Mouse (Mus musculus) neutrophil, adult 83 days (primary cell): Measurements from ENCODE around the gene Zbed4. TPM values are rescaled to one million over a fixed set of nuclear protein-coding genes. Genes with fewer than 3 reads are reported as not detected.

Experiments
- total RNA-seq, 2 experiments: library from RNA; stranded (reverse); gene quantifications; one replicate each; pipeline ENCODE4 v1.2.4; 2023

The Zbed4 gene
- 10 to 100 TPM; 21.1 to 23.7 TPM for total RNA-seq

DNA sequence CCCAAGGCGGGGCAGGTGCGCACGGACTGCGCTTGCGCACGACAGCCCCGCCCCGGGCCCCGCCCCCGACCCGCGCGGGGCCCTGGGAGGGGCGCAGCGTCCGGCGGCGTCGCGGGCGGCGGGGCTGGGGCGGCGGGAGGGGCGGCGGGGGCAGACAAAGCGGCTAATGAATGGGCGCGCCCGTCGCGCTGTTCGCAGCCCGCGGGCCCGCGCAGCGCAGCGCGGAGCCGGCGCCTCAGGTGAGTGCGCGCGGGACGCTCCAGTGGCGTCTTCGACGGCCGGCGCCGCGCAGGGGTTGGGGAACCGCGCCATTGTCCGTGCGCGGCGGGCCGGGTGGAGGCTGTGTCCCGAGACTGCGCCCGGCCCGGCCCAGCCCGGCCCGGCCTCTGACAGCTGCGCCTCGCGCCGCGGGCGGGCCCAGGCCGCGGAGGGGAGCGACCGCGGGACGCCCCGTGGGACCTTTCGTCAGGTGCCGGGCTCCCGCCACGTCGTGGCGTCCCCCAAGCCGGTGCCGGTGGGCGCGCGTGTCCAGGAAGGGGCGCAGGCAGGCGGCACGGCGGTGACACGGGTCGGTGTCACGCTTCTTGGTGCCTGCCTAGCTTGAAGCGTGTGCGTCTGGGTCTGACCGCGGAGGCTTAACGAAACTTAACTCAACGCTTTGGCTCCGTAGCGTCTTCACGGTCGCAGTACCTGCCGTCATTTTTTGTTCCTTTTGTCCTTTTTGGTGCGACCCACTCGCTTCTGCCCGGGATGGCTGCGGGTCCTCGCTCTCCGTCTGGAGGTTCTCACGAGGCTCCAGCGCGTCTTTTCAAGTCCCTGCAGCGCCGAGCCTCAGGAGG is at the start of gene Zbed4:
Gene Zbed4 (plus strand): TSS at position 97 of the 839 bp plus-strand sequence.

DNA sequence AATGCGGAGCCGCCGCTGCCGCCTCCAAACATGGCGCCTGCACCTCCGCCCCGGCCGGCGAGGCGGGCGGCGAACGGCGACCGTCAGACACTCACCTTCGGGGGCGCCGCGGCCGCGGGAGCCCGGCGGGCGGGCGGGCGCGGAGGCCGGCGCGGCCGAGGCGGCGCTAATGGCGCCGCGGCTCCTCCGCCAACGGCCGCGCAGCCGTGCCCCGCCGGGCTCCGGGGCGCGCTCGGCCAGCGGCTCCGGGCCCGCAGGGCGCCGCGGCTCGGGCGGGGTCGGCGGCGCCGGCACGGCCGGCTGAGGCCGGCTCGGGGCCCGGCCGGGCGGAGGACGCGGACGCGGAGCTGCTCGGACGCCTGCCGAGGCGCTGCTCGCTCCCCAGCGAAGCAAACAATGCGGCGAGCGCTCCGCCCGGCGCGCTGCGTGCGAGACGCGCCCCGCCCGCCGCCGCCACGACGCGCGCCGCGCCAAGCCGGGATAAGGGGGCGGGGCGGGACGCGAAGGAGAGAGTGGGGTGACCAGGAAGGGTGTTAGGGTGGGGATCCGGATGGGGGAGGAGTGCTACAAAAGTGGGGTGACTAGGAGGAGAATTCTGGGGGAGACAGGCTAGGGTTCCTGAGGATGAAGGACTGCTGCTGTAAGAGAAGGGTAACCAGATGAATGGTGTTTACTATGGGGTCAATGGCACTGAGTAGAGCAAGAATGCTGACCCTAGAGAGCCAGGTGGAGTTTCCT is 17.5 kb upstream of the Zbed4 start, which contains the start of gene Brd1:
Gene Brd1 (minus strand): TSS at position 400 of the 738 bp plus-strand sequence.

DNA sequence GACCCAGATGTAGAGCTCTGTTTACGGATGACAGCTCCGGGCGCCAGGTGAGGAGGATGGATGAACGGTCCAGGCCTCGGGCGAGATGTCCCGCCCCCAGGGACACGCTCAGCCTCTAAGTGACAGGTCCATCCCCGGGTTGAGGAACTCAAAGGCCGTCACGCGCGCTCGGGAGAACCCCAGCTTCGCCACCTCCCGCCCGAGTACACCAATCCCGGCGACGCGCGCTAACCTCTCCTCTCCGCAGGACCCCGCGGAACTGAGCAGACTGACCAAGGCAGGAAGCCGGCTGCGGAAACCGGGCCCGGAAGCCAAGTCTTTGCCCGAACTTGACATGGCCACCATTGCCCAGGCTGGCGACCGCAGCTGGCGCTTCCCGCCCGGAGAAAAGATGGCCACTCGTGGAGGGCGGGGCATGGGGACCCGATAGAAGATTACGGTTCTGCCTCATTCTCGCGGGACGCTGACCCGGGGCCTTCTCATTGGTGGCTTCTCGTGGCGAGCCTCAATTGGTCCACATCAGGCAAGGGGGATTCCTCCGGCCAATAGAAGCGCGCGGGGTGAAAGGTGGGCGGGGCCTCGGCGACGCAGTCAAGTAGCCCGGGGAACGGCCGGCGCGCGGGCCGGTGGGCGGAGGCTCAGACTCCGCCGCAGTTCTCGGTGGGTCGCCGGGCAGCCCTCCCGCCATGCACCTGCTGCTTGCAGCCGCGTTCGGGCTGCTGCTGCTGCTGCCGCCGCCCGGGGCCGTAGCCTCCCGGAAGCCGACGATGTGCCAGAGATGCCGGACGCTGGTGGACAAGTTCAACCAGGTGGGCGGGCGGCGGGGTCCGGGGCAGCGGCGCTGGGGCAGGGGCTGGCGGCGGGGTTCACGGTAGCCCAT is 67.8 kb downstream of the Zbed4 start, which contains the start of the genes Alg12 and Creld2:
Gene Alg12 (minus strand): TSS at position 293 of the 880 bp plus-strand sequence.
Gene Creld2 (plus strand): TSS at position 621 of the 880 bp plus-strand sequence.

Other genes with a start within 250 kb of the Zbed4 start
- not detected for gene Zdhhc25, start 151.4 kb upstream of the Zbed4 start, total RNA-seq
- gene Brd1, start 17.4 kb upstream of the Zbed4 start, total RNA-seq: 10 to 100 TPM; 56.3 to 61.6 TPM
- gene Alg12, start 67.7 kb downstream of the Zbed4 start, total RNA-seq: 10 to 100 TPM in 1 of 2 experiments, 1 to 10 TPM in 1; 8.7 to 10.3 TPM
- 10 to 100 TPM; 21.5 to 22.7 TPM for gene Creld2, start 68.0 kb downstream of the Zbed4 start, total RNA-seq
- gene Pim3, start 110.5 kb downstream of the Zbed4 start, total RNA-seq: 10 to 100 TPM; 19.9 to 21.9 TPM
- not detected for gene Ttll8, start 202.8 kb downstream of the Zbed4 start, total RNA-seq
- gene Mlc1, start 227.3 kb downstream of the Zbed4 start, total RNA-seq: not detected
- not detected for gene Mov10l1, start 231.2 kb downstream of the Zbed4 start, total RNA-seq